Mouse (Mus musculus): Measurements from ENCODE around the gene C130026I21Rik.
"Not testable (repeated sequence)": the region's sequence is repeated elsewhere in the genome, so short reads cannot be mapped to it uniquely, and the experiment has no call there.

DNA sequence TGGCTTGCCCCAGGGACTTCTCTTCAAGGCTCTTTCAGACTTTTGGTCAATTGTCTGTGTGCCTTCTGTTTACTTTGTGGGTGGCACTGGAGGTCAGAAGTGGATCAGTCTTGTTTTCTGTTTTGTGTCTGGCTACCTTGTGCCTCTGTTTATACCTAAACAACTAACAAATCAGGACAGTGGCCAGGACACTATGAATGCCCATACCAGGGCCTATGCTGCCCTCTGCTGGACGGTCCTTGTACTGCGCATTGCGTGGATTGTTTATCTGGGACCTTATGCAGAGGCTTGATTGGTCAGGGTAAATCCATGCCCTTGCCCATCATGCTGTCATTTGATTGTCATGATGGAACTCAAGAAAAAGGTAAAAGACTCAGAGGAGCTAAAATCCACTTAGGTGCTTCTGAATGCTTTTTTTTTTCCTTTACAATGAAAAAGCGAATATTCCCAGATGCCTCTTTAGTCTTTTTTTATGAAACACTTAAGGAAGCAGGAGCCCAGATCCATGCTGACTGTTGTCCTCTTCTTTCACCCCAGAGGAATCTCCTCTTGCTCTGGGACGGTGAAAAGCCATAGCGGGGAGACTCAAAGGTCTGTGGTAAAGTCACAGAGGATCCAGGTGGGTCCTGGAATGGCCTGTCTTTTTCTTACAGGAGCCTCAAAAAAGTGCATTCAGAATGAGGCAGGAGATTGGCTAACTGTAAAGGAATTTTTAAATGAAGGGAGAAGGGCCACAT lies 155.5 kb downstream of the C130026I21Rik start:
- not testable (repeated sequence) for TF ChIP-seq GATA1 (IDR thresholded peaks at IDR 0.05; ENCODE audit: borderline replicate concordance, low read length); FLI1 (IDR thresholded peaks at IDR 0.05; ENCODE audit: low read length)
